Mouse (Mus musculus) embryo, embryonic 10 days (tissue): Measurements from ENCODE around the gene Gm17018.
A peak's percentile ranks its signal among the peaks of the same experiment; 100 is the strongest.
"Not testable (repeated sequence)": the region's sequence is repeated elsewhere in the genome, so short reads cannot be mapped to it uniquely, and the experiment has no call there.

ENCODE experiments used
- DNase-seq: peaks from one replicate; pipeline ENCODE4 v3.0.0-alpha.2; 2015; ENCODE audit warnings: low spot score

The Gm17018 gene

GRCm38 (mm10) chr19:45560153-45560890 lies at the start of gene Gm17018, which contains the start of gene Poll:
Gene Gm17018 (plus strand): TSS chr19:45560615.
Gene Poll (minus strand): TSS chr19:45560531.
- DNase-seq = peak; percentile 91

DNA sequence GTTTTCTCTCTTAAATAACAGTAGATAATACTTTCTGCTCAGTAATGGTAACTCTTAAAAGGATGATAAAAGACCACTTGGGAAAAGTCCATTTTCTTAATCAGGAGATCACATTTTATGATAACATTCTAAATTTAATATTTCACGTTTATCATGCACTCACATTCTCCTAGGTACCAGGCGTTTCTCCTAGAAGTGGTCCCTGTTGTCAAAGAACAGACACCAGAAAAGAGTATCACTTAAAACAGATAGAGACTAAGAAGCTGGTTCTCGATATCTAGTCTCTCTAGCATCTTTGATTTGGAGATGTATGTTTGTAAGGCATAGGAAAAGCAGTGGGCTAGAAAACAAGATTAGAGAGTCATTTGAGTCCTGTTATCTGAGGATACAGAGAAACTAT lies 49.7 kb upstream of the Gm17018 start:
- no peak for DNase-seq

GRCm38 (mm10) chr19:45511406-45511805 lies 49.0 kb upstream of the Gm17018 start:
- DNase-seq = no peak

GRCm38 (mm10) chr19:45515341-45515740 lies 45.1 kb upstream of the Gm17018 start:
- no peak for DNase-seq

DNA sequence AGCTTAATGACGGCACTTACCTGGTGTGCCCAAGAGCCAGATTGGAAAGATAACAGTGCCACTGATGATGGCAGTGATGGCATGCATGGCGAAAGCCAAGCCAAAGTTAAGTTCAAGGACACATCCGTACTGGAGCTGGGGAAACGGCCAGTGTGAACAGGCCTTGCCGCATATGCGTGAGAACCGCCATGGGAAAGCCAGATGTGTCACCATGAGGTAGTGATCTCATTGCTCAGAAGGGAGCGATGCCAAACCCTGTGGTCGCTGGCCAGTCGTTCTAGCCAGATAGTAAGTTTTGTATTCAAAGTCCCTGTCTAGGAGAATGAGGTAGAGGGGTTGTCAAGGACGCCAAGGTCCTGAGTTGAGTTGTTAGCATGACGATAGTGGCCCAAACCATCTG lies 44.2 kb upstream of the Gm17018 start:
- DNase-seq = no peak

DNA sequence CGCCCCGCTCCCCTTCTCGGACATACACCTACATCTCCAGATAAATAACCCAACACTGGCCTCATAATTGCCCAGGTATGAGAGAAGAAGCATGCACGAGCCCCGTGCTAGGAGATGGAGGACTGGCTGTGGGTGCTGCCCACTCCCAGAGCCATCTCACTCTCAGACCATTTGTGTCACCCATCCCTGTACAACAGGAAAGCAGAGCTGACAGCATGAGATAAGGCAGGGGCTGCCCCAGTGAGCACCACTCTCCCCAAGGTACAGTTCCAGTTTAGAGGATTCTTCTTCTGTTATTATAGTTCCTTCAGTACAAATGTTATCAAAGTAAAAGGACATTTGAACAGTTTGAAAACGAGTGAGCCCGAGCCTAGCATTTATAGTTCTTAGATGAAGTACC lies 33.0 kb upstream of the Gm17018 start:
- DNase-seq = no peak

DNA sequence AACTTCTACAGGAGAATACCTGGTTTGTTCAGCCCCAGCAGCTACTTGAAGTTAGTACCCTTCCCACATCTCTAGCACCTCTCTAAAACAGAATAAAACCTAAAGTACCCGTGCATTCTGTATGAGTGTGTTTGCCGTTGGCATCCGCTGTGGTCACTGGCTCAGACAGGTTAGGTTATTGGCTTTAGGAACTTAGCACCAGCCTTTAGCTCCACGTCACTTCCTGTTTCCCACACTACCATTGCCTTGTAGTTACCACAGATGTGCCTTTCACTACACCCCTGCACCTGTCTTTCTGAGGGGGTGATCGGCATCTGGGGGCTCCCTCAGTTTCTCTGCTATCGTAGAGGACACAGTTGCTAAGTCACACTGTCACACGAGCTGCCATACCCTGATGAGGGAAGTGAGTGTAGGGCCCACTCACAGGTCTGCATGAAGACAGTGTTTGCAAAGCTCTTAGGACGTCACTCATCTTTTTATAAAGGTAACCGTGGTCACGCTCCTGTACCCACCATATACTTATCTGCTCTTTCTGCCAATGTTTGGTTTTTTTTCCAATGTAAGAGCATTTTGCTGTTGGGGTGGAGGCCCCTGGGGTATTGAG lies 32.4 kb upstream of the Gm17018 start:
- DNase-seq = no peak

DNA sequence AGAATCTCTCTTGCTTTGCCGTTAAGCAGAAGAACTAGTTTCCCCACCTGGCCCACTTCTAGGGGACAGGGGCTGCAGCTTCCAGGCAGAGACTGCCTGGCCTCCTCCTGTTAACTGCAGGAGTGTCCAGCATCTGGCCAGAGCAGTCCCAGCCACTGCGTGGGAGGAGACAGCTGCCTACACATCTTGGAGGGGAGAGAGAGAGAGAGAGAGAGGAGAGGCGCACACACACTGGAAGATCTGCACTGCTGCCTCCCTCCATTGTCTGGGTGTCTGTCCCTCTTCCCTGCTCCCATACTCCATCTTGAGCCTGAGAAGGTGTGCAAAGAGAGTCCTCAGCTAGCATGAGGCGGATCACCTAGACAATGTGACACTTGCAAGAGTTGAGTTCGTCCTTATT lies 31.1 kb upstream of the Gm17018 start:
- DNase-seq = no peak

- DNase-seq = no peak
These were observed 30.0 kb upstream of the Gm17018 start for GRCm38 (mm10) chr19:45530200-45530995.

- no peak for DNase-seq
These were observed 28.9 kb upstream of the Gm17018 start for GRCm38 (mm10) chr19:45531554-45531953.

- no peak for DNase-seq
These were observed 26.8 kb upstream of the Gm17018 start for GRCm38 (mm10) chr19:45533617-45534016.

- DNase-seq = no peak
These were observed 25.1 kb upstream of the Gm17018 start for GRCm38 (mm10) chr19:45535214-45535735.

DNA sequence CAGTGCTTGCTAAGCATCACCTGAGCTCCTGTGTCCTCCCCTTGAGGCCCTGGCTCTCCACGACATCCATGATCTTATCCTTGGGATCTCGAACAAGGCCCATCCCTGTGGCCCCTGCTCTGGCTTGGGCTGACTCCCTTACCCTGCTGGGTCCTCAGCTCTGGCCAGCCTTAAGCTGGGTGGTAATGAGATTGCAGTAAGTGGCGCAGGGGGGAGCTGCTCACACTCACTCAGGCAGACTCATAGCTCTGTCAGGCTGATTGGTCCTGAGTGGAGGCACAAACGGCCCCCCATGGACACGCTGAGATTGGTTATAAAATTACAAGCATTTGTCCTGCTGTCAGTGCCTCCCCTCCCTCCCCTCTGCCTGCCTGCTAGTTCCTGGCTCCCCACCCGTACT lies 24.5 kb upstream of the Gm17018 start:
- no peak for DNase-seq

GRCm38 (mm10) chr19:45537505-45537904 lies 22.9 kb upstream of the Gm17018 start:
- DNase-seq = peak; percentile 59

DNA sequence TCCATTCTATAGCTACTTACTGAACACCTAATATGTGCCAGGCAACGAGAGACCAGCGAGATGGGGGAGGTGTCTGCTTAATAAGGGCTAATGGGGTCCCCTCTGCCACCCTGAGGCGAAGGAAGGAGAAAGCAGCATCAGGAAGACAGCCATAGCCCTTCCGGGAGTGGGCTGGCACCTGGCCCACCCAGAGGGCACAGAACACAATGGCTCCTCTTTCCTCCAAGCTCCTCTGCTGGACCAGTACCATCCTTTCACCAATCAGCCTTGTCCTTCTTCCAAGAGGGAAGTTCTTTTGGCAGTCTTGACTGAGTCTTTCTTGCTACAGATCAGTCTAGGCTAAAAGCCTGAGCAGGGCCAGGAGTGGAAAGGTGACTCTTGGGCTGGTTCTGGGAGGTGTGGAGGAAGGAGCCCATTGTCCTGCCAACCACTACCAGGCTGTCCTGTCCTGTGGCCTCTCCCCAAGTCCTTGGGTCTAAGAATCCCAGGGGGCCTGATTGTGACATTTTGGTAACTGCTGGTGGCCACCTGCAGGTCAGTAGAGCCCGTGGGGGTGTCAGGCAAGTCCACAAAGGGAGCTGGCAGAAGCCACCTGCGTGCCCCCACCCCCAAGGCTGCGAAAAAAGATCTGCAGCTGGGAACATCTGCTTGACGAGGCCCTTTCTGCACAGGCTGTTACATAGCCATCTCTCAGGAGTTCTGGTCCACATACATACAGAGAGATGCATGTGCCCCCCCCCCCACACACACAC lies 19.6 kb upstream of the Gm17018 start:
- no peak for DNase-seq

DNA sequence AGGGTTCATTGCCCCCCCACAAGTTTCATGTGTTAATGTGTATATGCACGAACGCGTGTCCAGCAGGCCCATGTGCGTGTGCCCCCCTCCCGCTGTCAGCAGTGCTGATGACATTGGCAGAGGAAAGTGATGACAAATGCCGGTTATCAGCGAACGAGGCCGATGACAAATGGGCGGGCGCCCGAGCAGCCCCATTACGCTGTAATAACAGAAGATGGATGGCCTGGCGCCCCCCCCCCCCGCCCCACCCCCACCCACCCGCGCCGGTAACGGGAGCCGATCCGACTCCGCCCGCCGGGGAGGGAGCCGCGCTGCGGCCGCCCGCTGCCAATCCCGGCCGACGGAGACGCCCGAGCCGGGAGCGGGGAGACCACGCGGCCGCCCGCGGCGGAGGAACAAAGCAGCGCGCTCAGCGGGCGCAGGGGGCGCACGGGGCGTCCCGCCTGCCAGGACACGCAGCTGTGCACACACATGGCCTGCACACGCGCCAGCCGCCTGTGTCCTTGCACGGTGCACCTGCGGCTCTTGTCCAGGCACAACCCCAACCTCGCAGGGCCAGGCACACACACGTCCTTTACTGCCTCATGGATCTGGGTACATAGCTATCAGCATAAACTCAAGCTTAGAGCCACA lies 18.9 kb upstream of the Gm17018 start:
- peak; percentile 74 for DNase-seq

- DNase-seq = no peak
These were observed 18.4 kb upstream of the Gm17018 start for GRCm38 (mm10) chr19:45542061-45542460.

- peak; percentile 52 for DNase-seq
These were observed 16.1 kb upstream of the Gm17018 start for GRCm38 (mm10) chr19:45544152-45544924.

- DNase-seq = peak; percentile 91
These were observed 15.5 kb upstream of the Gm17018 start for GRCm38 (mm10) chr19:45544925-45545321.

DNA sequence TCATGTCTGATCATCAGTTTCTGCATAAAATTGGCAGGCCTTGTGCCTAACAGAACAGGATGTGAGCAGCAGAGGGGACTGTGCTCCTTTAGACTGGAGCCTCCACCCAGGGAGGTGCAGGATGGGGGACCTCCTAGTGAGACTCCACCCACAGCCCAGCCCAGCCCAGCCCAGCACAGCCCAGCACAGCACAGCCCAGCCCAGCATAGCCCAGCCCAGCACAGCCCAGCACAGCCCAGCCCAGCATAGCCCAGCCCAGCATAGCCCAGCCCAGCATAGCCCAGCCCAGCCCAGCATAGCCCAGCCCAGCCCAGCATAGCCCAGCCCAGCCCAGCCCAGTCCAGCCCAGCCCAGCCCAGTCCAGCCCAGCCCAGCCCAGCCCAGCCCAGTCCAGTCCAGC lies 12.2 kb upstream of the Gm17018 start:
- DNase-seq = not testable (repeated sequence)
